Mouse (Mus musculus) G1E-ER4 (cell line): ENCODE data around the gene Ssxb2. TPM values are rescaled to one million over a fixed set of nuclear protein-coding genes. Genes with fewer than 3 reads are reported as not detected.
"Not testable (repeated sequence)": the region's sequence is repeated elsewhere in the genome, so short reads cannot be mapped to it uniquely, and the experiment has no call there.

ENCODE experiments used
- GATA1 ChIP-seq: IDR thresholded peaks from one replicate; pipeline ENCODE4 v1.8.0; 2012; ENCODE audit warnings: low read length, inconsistent platforms
- polyA plus RNA-seq: library from polyadenylated mRNA; stranded (reverse); fragments of >175 nt; gene quantifications from 2 replicates; pipeline ENCODE4 v1.2.3, GENCODE M21; 2012

Ssxb2 gene
- not detected in 2 replicates for polyA plus RNA-seq

- not testable (repeated sequence) for TF ChIP-seq GATA1
Observed at GRCm38 (mm10) chrX:8461626-8462025, at the start of gene Ssxb2. Gene Ssxb2 (minus strand): TSS chrX:8461726.

GRCm38 (mm10) chrX:8413005-8413404, 48.5 kb downstream of the Ssxb2 start, which contains the start of gene Ssxb1:
Gene Ssxb1 (plus strand): TSS chrX:8413305.
- not testable (repeated sequence) for TF ChIP-seq GATA1

Other genes starting within 250 kb of the Ssxb2 start
- gene Ftsj1, start 209.3 kb downstream of the Ssxb2 start, polyA plus RNA-seq, result 17.1 and 19.7 TPM in 2 replicates
- 0.45 and 6.2 TPM in 2 replicates for gene Slc38a5, start 190.6 kb downstream of the Ssxb2 start, polyA plus RNA-seq
- not detected in 2 replicates for gene Ssxb10, start 134.3 kb downstream of the Ssxb2 start, polyA plus RNA-seq
- gene Ssxb9, start 94.7 kb downstream of the Ssxb2 start, polyA plus RNA-seq, result not detected in 2 replicates
- not detected in 2 replicates for gene Ssxb1, start 48.4 kb downstream of the Ssxb2 start, polyA plus RNA-seq
- not detected in 2 replicates for gene Gm14459, start 63.2 kb upstream of the Ssxb2 start, polyA plus RNA-seq
- gene Ssxb6, start 86.5 kb upstream of the Ssxb2 start, polyA plus RNA-seq, result not detected in 2 replicates
- gene Ssxb3, start 130.1 kb upstream of the Ssxb2 start, polyA plus RNA-seq, result not detected in 2 replicates
- gene Ssxb8, start 229.1 kb upstream of the Ssxb2 start, polyA plus RNA-seq, result not detected in 2 replicates